Mouse (Mus musculus): Measurements from ENCODE around the gene Itgb3.

Itgb3 gene

GRCm38 (mm10) chr11:104622040-104622962, 14.5 kb downstream of the Itgb3 start:
- DNase-seq (ENCODE audit: low spot score) = no peak

GRCm38 (mm10) chr11:104624791-104625391, 17.1 kb downstream of the Itgb3 start:
- DNase-seq (ENCODE audit: low spot score) = no peak

- DNase-seq (ENCODE audit: low spot score) = no peak
These were observed 17.9 kb downstream of the Itgb3 start for GRCm38 (mm10) chr11:104625453-104626402.

GRCm38 (mm10) chr11:104626635-104627034, 18.8 kb downstream of the Itgb3 start:
- no peak for DNase-seq (ENCODE audit: low spot score)

- DNase-seq (ENCODE audit: low spot score) = no peak
These were observed 20.0 kb downstream of the Itgb3 start for GRCm38 (mm10) chr11:104627616-104628301.

GRCm38 (mm10) chr11:104628566-104628965, 20.8 kb downstream of the Itgb3 start:
- no peak for DNase-seq (ENCODE audit: low spot score)

- no peak for DNase-seq (ENCODE audit: low spot score)
These were observed 22.5 kb downstream of the Itgb3 start for GRCm38 (mm10) chr11:104630185-104630835.

GRCm38 (mm10) chr11:104631306-104631705, 23.5 kb downstream of the Itgb3 start:
- no peak for DNase-seq (ENCODE audit: low spot score)

GRCm38 (mm10) chr11:104637010-104637409, 29.2 kb downstream of the Itgb3 start:
- no peak for DNase-seq (ENCODE audit: low spot score)

GRCm38 (mm10) chr11:104638006-104638405, 30.2 kb downstream of the Itgb3 start:
- no peak for DNase-seq (ENCODE audit: low spot score)

- no peak for DNase-seq (ENCODE audit: low spot score)
These were observed 31.1 kb downstream of the Itgb3 start for GRCm38 (mm10) chr11:104638906-104639305.

GRCm38 (mm10) chr11:104639634-104640033, 31.8 kb downstream of the Itgb3 start:
- DNase-seq (ENCODE audit: low spot score) = no peak

- no peak for DNase-seq (ENCODE audit: low spot score)
These were observed 33.1 kb downstream of the Itgb3 start for GRCm38 (mm10) chr11:104640894-104641293.

GRCm38 (mm10) chr11:104643236-104643635, 35.4 kb downstream of the Itgb3 start:
- no peak for DNase-seq (ENCODE audit: low spot score)

- no peak for DNase-seq (ENCODE audit: low spot score)
These were observed 37.6 kb downstream of the Itgb3 start for GRCm38 (mm10) chr11:104645402-104645801.

GRCm38 (mm10) chr11:104646173-104646572, 38.4 kb downstream of the Itgb3 start:
- no peak for DNase-seq (ENCODE audit: low spot score)

GRCm38 (mm10) chr11:104646611-104647010, 38.8 kb downstream of the Itgb3 start:
- no peak for DNase-seq (ENCODE audit: low spot score)

- no peak for DNase-seq (ENCODE audit: low spot score)
These were observed 39.5 kb downstream of the Itgb3 start for GRCm38 (mm10) chr11:104647188-104647867.

- DNase-seq (ENCODE audit: low spot score) = no peak
These were observed 40.8 kb downstream of the Itgb3 start for GRCm38 (mm10) chr11:104648571-104648970.

GRCm38 (mm10) chr11:104660599-104660998, 52.8 kb downstream of the Itgb3 start:
- no peak for DNase-seq (ENCODE audit: low spot score)

Data from layer of hippocampus, adult 9-10 months (tissue).